Mouse (Mus musculus) adrenal gland, adult 18-20 months (tissue): ENCODE results near the gene Zfp799. TPM values are rescaled to one million over a fixed set of nuclear protein-coding genes. Genes with fewer than 3 reads are reported as not detected.
"Not testable (repeated sequence)": the region's sequence is repeated elsewhere in the genome, so short reads cannot be mapped to it uniquely, and the experiment has no call there.

Experiments used
- DNase-seq, 2 experiments: peaks; one replicate each; pipeline ENCODE4 v3.0.0; 2021 to 2022; ENCODE audit warnings: low spot score in 2 of 2
- long read RNA-seq, 2 experiments: library from polyadenylated mRNA; stranded (forward); transcript quantifications; one replicate each; pipeline ENCODE4 v2.0.0; 2021
- total RNA-seq, 2 experiments: library from RNA; stranded (reverse); gene quantifications; 1 replicate in 1 of 2; 2 replicates in 1 of 2; pipeline ENCODE4 v1.2.3; 2021

Zfp799 gene
- 10 to 100 TPM in 1 of 2 experiments, 1 to 10 TPM in 1; 6.9 to 10.2 TPM for total RNA-seq
- long read RNA-seq, experiment 1, full-length matches to known transcripts, result 2 of 2 reads
- long read RNA-seq, experiment 1, partial matches to known transcripts, result 0 of 2 reads
- long read RNA-seq, experiment 1, other reads (novel, unspliced or antisense), result 0 of 2 reads
- long read RNA-seq, experiment 2, partial matches to known transcripts, result 0 of 1 reads
- long read RNA-seq, experiment 2, other reads (novel, unspliced or antisense), result 1 of 1 reads

- peak; percentile 54 to 63 for DNase-seq
These were observed at the start of gene Zfp799 for GRCm38 (mm10) chr17:32829540-32830417. Gene Zfp799, minus strand, starts transcription at chr17:32830261.

GRCm38 (mm10) chr17:32878773-32879172 lies 48.7 kb upstream of the Zfp799 start:
- DNase-seq, result no peak

- no peak for DNase-seq
These were observed 47.6 kb upstream of the Zfp799 start for GRCm38 (mm10) chr17:32877471-32878171.

GRCm38 (mm10) chr17:32872696-32873095 lies 42.6 kb upstream of the Zfp799 start:
- DNase-seq, result no peak

- DNase-seq, result no peak
These were observed 42.0 kb upstream of the Zfp799 start for GRCm38 (mm10) chr17:32872091-32872490.

- no peak for DNase-seq
These were observed 41.4 kb upstream of the Zfp799 start for GRCm38 (mm10) chr17:32871483-32871882.

GRCm38 (mm10) chr17:32867266-32867665 lies 37.2 kb upstream of the Zfp799 start:
- DNase-seq, result not testable (repeated sequence)

- DNase-seq, result not testable (repeated sequence)
These were observed 26.7 kb upstream of the Zfp799 start for GRCm38 (mm10) chr17:32856713-32857112.

- no peak for DNase-seq
These were observed 21.5 kb upstream of the Zfp799 start for GRCm38 (mm10) chr17:32851581-32851980.

GRCm38 (mm10) chr17:32841388-32841787 lies 11.3 kb upstream of the Zfp799 start:
- no peak for DNase-seq

GRCm38 (mm10) chr17:32839083-32839802 lies 9.2 kb upstream of the Zfp799 start:
- no peak for DNase-seq

- DNase-seq, result no peak
These were observed 339 bp upstream of the Zfp799 start for GRCm38 (mm10) chr17:32830418-32830782.

GRCm38 (mm10) chr17:32816074-32816784 lies 13.8 kb downstream of the Zfp799 start:
- no peak for DNase-seq

- DNase-seq, result no peak
These were observed 15.9 kb downstream of the Zfp799 start for GRCm38 (mm10) chr17:32814136-32814535.

GRCm38 (mm10) chr17:32810648-32811047 lies 19.4 kb downstream of the Zfp799 start:
- no peak for DNase-seq

GRCm38 (mm10) chr17:32809544-32810374 lies 20.3 kb downstream of the Zfp799 start, which contains the start of gene Zfp811:
Gene Zfp811, minus strand, starts transcription at chr17:32809931.
- no peak for DNase-seq

GRCm38 (mm10) chr17:32808921-32809320 lies 21.1 kb downstream of the Zfp799 start:
- no peak for DNase-seq

- DNase-seq, result no peak
These were observed 40.8 kb downstream of the Zfp799 start for GRCm38 (mm10) chr17:32789244-32789643.

GRCm38 (mm10) chr17:32788576-32788975 lies 41.5 kb downstream of the Zfp799 start:
- DNase-seq, result no peak
